Mouse (Mus musculus) layer of hippocampus, adult 2 months (tissue): Measurements from ENCODE around the gene Tpst2. TPM values are rescaled to one million over a fixed set of nuclear protein-coding genes. Genes with fewer than 3 reads are reported as not detected.

Source experiments
- DNase-seq, 2 experiments: peaks; one replicate each; pipeline ENCODE4 v3.0.0; 2022; ENCODE audit warnings: low spot score in 2 of 2
- H3K27ac ChIP-seq: fragments of 200-600 bp; 2 replicates; pipeline ENCODE4 v1.8.1; 2022
- H3K4me3 ChIP-seq: fragments of 200-600 bp; 2 replicates; pipeline ENCODE4 v1.8.1; 2022; ENCODE audit warnings: mild to moderate bottlenecking
- CTCF ChIP-seq: fragments of 200-600 bp; conservative IDR thresholded peaks from 2 replicates; pipeline ENCODE4 v1.8.1; 2022; ENCODE audit warnings: antibody characterized with exemption, mild to moderate bottlenecking, moderate library complexity
- total RNA-seq, 2 experiments: library from RNA; stranded (reverse); gene quantifications; 2 replicates each; pipeline ENCODE4 v1.2.3; 2021

Gene Tpst2
- total RNA-seq, 2 experiments from 2014 or later: 45.3 to 45.4 TPM

GRCm38 (mm10) chr5:112321376-112321775 lies 44.9 kb downstream of the Tpst2 start:
- peak overlapping the region; percentile 85 for H3K27ac ChIP-seq
- no peak for DNase-seq
- TF ChIP-seq CTCF: no peak
- no peak overlapping the region for H3K4me3 ChIP-seq

GRCm38 (mm10) chr5:112323246-112323645 lies 46.8 kb downstream of the Tpst2 start:
- DNase-seq: no peak
- no peak for TF ChIP-seq CTCF
- no peak overlapping the region for H3K4me3 ChIP-seq
- no peak overlapping the region for H3K27ac ChIP-seq

DNA sequence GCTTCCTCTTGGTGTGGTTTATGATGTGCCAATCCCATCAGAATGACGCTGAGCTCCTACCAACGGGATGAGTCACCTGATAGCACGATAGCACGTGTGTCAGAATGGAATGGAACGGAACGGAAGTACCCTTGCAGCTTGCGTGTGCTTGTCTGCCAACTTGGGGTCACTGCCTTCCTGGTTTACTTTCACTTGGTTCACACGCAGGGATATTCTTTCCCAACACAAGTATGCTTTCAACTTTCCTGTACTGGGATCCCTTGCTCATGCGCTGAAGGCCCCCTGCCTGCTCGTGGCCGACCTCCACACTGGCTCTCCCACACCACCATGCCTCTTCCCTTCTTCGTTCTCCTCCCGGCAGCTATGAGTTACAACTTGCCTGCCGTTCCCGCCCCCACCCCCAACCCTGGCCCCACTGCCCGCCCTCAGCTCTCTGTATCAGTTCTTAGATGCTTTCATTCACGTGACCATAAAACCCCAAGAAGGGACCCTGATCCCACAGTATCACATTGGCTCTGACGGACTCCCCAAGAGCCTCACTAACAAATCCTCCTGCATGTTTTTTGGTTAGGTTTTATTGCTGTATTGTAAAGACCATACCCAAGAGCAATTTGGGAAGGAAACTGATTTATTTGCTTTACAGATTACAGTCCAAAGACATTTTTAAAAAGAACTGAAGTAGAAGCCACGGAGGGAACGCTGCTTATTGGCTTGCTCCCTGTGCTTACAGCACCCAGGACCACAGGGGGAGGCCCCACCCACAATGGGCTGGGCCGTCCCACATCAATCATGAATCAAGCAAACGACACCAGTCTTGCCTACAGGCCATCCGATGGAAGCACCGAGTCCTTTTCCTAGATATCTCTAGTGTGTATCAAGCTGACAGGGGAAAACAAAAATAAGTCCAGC lies 48.4 kb downstream of the Tpst2 start:
- no peak for TF ChIP-seq CTCF
- Histone ChIP-seq H3K4me3 (no peak overlapping the region), H3K27ac (peak overlapping the region; percentile 95; the same call in 1 of the 2 replicates)
- DNase-seq: no peak

- peak within 1 kb of the TSS; percentile 95 for H3K27ac ChIP-seq
- DNase-seq: peak; percentile 96 to 97
- H3K4me3 ChIP-seq: peak within 1 kb of the TSS; percentile 91
- peak; percentile 58 for TF ChIP-seq CTCF
These were observed 49.3 kb downstream of the Tpst2 start, which contains the start of gene Tfip11 for GRCm38 (mm10) chr5:112325546-112326445. Gene Tfip11, plus strand, starts transcription at chr5:112326358.

DNA sequence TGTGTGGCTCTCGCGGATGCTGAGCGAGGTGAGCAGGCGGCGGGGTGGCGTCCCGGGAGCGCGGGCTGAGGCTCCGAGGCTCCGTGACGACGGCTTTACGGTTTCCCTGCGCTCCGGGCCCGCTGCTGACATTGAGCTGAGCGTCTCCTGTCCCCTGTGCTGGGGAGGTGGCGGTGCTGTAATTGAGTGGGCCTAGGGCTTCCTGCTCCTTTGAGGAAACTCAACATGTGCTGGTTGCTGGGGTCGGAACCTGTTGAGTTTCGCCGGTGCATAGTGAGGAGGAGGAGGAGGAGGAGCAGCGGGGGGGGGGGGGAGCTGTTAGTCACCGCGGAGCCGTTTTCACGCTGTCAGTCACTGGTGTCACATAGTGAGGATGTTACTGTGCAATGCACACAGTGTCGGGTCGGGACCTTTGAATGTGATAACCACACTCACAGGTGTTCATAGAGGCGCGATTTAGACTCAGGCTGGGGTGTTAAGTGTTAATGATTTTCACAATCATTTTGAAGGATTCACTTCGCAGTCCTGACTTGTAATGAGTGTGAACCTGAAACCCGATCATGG lies 50.0 kb downstream of the Tpst2 start:
- DNase-seq: no peak
- peak overlapping the region; percentile 91 for H3K4me3 ChIP-seq
- H3K27ac ChIP-seq: peak overlapping the region; percentile 95
- TF ChIP-seq CTCF: no peak

GRCm38 (mm10) chr5:112327854-112328253 lies 51.4 kb downstream of the Tpst2 start:
- Histone ChIP-seq H3K4me3 (no peak overlapping the region), H3K27ac (no peak overlapping the region)
- no peak for DNase-seq
- no peak for TF ChIP-seq CTCF

DNA sequence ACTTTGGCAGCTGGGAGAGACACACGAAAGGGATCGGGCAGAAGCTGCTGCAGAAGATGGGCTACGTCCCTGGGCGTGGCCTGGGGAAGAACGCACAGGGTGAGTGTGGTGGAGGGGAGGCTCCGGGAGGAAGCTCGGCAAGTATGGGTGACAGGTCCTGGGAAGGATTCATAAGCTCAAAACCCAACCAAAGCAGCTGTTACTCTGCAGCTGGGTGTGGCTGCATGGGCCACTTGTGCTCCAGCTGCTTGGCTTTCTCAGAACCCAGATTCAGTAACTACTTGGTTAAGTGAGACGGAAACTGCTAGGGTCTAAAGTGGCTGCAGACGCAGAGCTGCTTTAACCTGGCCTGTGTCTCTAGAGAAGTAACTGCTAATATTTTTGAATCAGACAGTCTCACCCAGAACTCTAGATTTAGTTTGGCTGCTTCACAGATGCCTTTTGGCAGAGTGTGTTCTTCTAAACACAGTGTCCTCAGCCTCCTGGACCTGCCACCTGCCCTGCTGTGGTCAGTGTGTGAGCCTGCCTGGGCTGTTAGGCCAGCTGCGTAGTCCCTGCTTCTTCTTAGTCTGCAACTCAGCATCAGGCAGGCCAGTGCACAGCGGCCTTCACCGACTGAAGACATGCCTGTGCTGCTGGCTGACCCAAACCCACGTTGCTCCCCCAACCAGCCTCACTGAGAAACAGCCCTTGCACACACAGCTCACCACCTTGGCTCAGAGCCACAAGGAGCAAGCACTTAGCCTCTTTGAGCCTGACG lies 53.5 kb downstream of the Tpst2 start:
- Histone ChIP-seq H3K27ac (no peak overlapping the region), H3K4me3 (no peak overlapping the region)
- DNase-seq: no peak
- no peak for TF ChIP-seq CTCF

GRCm38 (mm10) chr5:112335473-112335872 lies 59.0 kb downstream of the Tpst2 start:
- DNase-seq: peak in 1 of 2 experiments; percentile 61
- Histone ChIP-seq H3K4me3 (no peak overlapping the region), H3K27ac (no peak overlapping the region)
- peak; percentile 77 for TF ChIP-seq CTCF

DNA sequence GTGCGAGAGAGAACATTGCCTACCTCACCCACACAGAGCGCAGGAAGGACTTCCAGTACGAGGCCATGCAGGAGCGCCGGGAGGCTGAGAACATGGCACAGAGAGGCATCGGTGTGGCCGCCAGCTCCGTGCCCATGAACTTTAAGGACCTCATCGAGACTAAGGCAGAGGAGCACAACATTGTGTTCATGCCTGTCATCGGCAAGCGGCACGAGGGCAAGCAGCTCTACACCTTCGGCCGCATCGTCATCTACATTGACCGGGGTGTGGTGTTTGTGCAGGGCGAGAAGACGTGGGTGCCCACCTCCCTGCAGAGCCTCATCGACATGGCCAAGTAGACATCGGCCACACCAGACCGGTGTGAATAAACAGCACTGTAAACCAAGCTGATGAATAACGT lies 60.5 kb downstream of the Tpst2 start:
- no peak for TF ChIP-seq CTCF
- no peak overlapping the region for H3K4me3 ChIP-seq
- no peak for DNase-seq
- H3K27ac ChIP-seq: no peak overlapping the region

DNA sequence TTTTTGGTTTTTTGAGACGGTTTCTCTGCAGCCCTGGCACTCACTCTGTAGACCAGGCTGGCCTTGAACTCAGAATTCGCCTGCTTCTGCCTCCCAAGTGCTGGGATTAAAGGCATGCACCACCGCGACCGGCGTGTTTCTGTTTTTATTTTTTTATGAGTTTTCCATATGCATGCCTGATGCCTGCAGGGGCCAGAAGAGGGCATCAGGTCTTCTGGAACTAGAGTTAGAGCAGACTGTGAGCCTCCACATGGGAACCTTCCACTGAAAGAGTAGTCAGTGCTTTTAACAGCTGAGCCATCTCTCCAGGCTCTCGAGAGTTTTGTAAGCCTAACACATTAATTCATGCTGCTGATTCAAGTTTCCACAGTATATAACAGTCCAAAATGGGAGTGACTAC lies 62.7 kb downstream of the Tpst2 start:
- Histone ChIP-seq H3K4me3 (no peak overlapping the region), H3K27ac (no peak overlapping the region)
- peak; percentile 55 for TF ChIP-seq CTCF
- DNase-seq: no peak

DNA sequence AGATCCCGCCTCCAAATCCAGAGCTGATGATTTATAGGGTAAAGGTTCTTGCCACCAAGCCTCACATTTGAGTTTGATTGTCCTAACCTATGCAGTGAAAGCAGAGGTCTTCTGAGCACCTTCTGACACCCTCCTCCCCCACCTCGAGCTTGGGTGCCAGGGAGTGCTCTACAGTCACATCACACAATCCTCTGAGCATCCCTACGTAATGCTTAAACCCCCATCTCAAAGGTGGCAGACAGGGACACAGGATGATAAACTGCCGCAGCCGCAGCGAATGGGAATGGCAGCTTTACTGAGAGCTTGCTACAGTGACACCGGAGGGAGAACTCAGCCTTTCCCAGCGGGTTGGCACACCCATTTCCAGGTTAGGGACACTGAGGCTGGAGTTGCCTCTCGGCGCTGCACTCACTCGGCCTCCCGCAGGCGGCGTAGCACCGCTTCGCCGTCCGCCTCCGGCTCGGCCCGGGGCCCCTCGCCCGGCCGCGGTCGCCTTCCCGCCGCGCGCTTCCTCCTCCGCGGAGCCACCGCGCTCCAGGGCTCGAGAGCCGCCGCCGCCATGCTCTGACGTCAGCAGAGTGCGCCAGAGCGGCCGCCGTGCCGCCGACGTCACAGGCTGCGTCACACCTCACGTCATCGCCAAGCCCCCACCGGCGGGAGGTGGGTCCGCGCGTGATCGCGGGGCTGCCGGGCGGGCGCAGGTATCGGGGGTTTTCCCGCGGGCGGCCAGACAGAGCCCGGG lies 66.1 kb downstream of the Tpst2 start, which contains the start of the genes Srrd and Hps4:
TSS of gene Srrd (minus strand) at position 578 of the 742 bp plus-strand sequence.
TSS of gene Hps4 (plus strand) at position 621 of the 742 bp plus-strand sequence.
- peak; percentile 44 for TF ChIP-seq CTCF
- Histone ChIP-seq H3K4me3 (peak within 1 kb of the TSS; percentile 80), H3K27ac (peak within 1 kb of the TSS; percentile 96)
- peak; percentile 82 to 94 for DNase-seq
